Mouse (Mus musculus) MEL (cell line): ENCODE results near the gene BC030870.

Experiments
- CTCF ChIP-seq, 3 experiments: IDR thresholded peaks in 2 of 3; conservative IDR thresholded peaks in 1 of 3; 2 replicates each; pipeline ENCODE4 v1.5.1; 2011 to 2012; ENCODE audit warnings: low read length in 3 of 3, low read depth in 2 of 3, mild to moderate bottlenecking in 2 of 3, improper control_type of control experiment in 1 of 3, inconsistent platforms in 1 of 3, mixed read lengths in 1 of 3, moderate library complexity in 1 of 3; ENCODE audit not compliant: control insufficient read depth in 1 of 3, insufficient read depth in 1 of 3, poor library complexity in 1 of 3, severe bottlenecking in 1 of 3
- E2F4 ChIP-seq: IDR thresholded peaks from 2 replicates; pipeline ENCODE4 v1.6.1; 2011; ENCODE audit warnings: low read depth, low read length, improper control_type of control experiment, borderline replicate concordance
- GATA1 ChIP-seq: IDR thresholded peaks from 2 replicates; pipeline ENCODE4 v1.6.1; 2011; ENCODE audit warnings: low read depth, low read length, improper control_type of control experiment
- MAZ ChIP-seq: IDR thresholded peaks from 2 replicates; pipeline ENCODE4 v1.6.1; 2012; ENCODE audit warnings: low read depth, mild to moderate bottlenecking, inconsistent platforms, low read length, improper control_type of control experiment
- MYB ChIP-seq: IDR thresholded peaks from 2 replicates; pipeline ENCODE4 v1.6.1; 2011; ENCODE audit warnings: mild to moderate bottlenecking, low read depth, low read length, improper control_type of control experiment
- POLR2A ChIP-seq, 2 experiments: IDR thresholded peaks; 2 replicates each; pipeline ENCODE4 v1.6.1; 2011 to 2012; ENCODE audit warnings: low read length in 2 of 2, mild to moderate bottlenecking in 2 of 2, control low read depth in 1 of 2, improper control_type of control experiment in 1 of 2, low read depth in 1 of 2, moderate library complexity in 1 of 2; ENCODE audit not compliant: control insufficient read depth in 1 of 2, insufficient read depth in 1 of 2, poor library complexity in 1 of 2
- SMC3 ChIP-seq: IDR thresholded peaks from 2 replicates; pipeline ENCODE4 v1.6.1; 2011; ENCODE audit warnings: low read depth, low read length, improper control_type of control experiment
- TAL1 ChIP-seq: IDR thresholded peaks from 2 replicates; pipeline ENCODE4 v1.6.1; 2012; ENCODE audit warnings: mild to moderate bottlenecking, inconsistent platforms, low read length, moderate library complexity, mixed read lengths
- ZC3H11A ChIP-seq: IDR thresholded peaks from 2 replicates; pipeline ENCODE4 v1.6.1; 2012; ENCODE audit warnings: low read depth, mild to moderate bottlenecking, inconsistent platforms, low read length, improper control_type of control experiment
- ZMIZ1 ChIP-seq: IDR thresholded peaks from 2 replicates; pipeline ENCODE4 v1.6.1; 2012; ENCODE audit warnings: low read depth, mild to moderate bottlenecking, inconsistent platforms, low read length, improper control_type of control experiment, moderate library complexity

DNA sequence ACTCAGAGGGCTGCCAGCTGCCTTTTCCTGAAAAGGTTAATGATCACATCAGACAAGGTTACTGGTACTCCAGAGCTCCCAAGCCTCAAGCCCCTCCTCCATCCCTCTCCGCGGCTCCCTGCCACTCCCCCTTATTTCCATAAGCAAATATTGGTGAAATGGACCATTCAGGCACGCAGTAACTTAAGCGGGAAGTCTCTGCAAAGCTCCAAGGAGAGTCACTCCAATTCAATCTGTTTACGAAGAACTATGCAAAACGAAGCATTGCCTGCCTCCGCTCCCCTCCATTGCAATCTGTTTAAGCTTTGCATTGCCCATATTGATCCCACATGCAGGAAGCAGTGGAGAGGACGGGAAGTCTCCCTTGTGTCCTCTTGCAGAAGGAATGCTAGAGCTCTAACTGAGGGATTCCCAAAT is 92.2 kb downstream of the BC030870 start, which contains the start of gene Apela:
- TF ChIP-seq POLR2A (IDR thresholded peaks at IDR 0.05; ENCODE audit: control insufficient read depth in 1 of 2, insufficient read depth in 1 of 2, low read depth in 1 of 2, low read length in 2 of 2, poor library complexity in 1 of 2) (no peak), MAZ (no peak), TAL1 (no peak), CTCF (IDR thresholded peaks at IDR 0.05 in 2 of 3, conservative IDR thresholded peaks at IDR 0.05 in 1 of 3; ENCODE audit: control insufficient read depth in 1 of 3, insufficient read depth in 1 of 3, low read depth in 2 of 3, low read length in 3 of 3, poor library complexity in 1 of 3, severe bottlenecking in 1 of 3) (no peak), ZC3H11A (no peak), GATA1 (no peak), E2F4 (no peak), MYB (no peak), ZMIZ1 (no peak), SMC3 (no peak)
